Mouse (Mus musculus): ENCODE data around the gene Pon3. TPM values are rescaled to one million over a fixed set of nuclear protein-coding genes. Genes with fewer than 3 reads are reported as not detected.
"Not testable (repeated sequence)": the region's sequence is repeated elsewhere in the genome, so short reads cannot be mapped to it uniquely, and the experiment has no call there.

The Pon3 gene
- polyA plus RNA-seq, 1 experiment from 2014 or later, result 62.9 TPM

DNA sequence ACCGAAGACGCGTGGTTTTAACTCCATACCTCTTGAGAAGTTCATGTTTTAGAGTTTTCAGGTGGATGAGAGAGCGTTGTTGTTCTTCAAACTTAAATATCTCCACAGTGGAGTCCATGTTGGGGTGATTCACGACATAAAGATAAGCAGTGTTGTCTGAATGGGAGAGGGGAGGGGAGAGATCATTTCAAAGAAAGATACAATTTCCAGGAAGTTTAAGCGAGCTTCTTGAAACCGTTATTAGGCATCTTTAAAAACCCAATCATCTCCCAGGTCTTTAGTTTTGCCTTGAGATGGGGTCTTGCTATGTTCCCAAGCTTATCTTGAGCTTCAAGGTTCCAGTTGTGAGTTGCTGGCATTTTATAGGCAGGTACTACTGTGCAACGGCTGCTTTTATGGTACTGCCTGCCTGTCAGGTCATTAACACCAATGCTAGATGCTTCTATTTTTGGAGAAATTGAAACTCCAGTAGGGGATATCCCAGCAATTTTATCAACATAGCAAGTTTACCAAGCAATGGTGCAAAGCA lies 19.2 kb downstream of the Pon3 start:
- WGBS, result 86% methylated on average over 8 of the region's 8 CpGs
- no peak overlapping the region for H3K4me3 ChIP-seq (ENCODE audit: low read depth, low read length)
- no peaks in the 10 kb centered on the region for H3K27me3 ChIP-seq (replicated peaks; ENCODE audit: control insufficient read depth, insufficient read depth, low read length)
- TF ChIP-seq CTCF (IDR thresholded peaks at IDR 0.05; ENCODE audit: low read depth), result no peak
- H3K9me3 ChIP-seq (ENCODE audit: control insufficient read depth), result no peaks in the 10 kb centered on the region
- H3K9ac ChIP-seq (ENCODE audit: low read depth, low read length), result no peak overlapping the region
- 0 out of 2 replicates have a peak, but pooled peaks cover 4% of the 10 kb centered on the region for H3K36me3 ChIP-seq (ENCODE audit: control insufficient read depth, insufficient read depth)
- ATAC-seq, result no peak
- H3K4me2 ChIP-seq (replicated peaks; ENCODE audit: low read depth), result no peak overlapping the region
- no peaks in the 10 kb centered on the region for H3K4me1 ChIP-seq (replicated peaks; ENCODE audit: control insufficient read depth, insufficient read depth, low read length)
- no peak overlapping the region for H3K27ac ChIP-seq (ENCODE audit: low read depth, low read length)

DNA sequence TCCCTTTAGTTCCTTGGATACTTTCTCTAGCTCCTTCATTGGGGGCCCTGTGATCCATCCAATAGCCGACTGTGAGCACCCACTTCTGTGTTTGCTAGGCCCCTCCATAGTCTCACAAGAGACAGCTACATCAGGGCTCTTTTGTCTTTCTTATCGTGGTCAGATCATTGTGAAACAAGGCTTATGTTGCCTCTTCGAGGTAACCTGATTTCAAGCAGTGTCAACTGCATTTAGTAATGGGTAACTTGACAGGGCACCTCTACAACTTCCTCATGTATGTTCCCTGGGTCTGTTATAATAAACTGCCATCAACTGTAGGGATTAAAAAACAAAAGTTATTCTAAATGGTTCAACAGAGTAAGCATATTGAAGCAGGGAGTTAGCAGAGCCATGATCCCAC lies 21.5 kb downstream of the Pon3 start:
- 65% methylated on average over 3 of the region's 3 CpGs for WGBS
- no peak for ATAC-seq
- H3K9ac ChIP-seq (ENCODE audit: low read depth, low read length), result no peak overlapping the region
- no peak overlapping the region for H3K4me3 ChIP-seq (ENCODE audit: low read depth, low read length)
- H3K4me1 ChIP-seq (replicated peaks; ENCODE audit: control insufficient read depth, insufficient read depth, low read length), result no peaks in the 10 kb centered on the region
- no peak for TF ChIP-seq CTCF (IDR thresholded peaks at IDR 0.05; ENCODE audit: low read depth)
- H3K4me2 ChIP-seq (replicated peaks; ENCODE audit: low read depth), result no peak overlapping the region
- H3K9me3 ChIP-seq (ENCODE audit: control insufficient read depth), result no peaks in the 10 kb centered on the region
- peaks cover 10% of the 10 kb centered on the region; the same call in 1 of the 2 replicates for H3K36me3 ChIP-seq (ENCODE audit: control insufficient read depth, insufficient read depth)
- H3K27me3 ChIP-seq (replicated peaks; ENCODE audit: control insufficient read depth, insufficient read depth, low read length), result no peaks in the 10 kb centered on the region
- no peak overlapping the region for H3K27ac ChIP-seq (ENCODE audit: low read depth, low read length)

- no peak overlapping the region for H3K9ac ChIP-seq (ENCODE audit: low read depth, low read length)
- H3K9me3 ChIP-seq (ENCODE audit: control insufficient read depth), result no peaks in the 10 kb centered on the region
- ATAC-seq, result no peak
- no peaks in the 10 kb centered on the region for H3K27me3 ChIP-seq (replicated peaks; ENCODE audit: control insufficient read depth, insufficient read depth, low read length)
- no peaks in the 10 kb centered on the region for H3K4me1 ChIP-seq (replicated peaks; ENCODE audit: control insufficient read depth, insufficient read depth, low read length)
- no peak overlapping the region for H3K4me3 ChIP-seq (ENCODE audit: low read depth, low read length)
- H3K36me3 ChIP-seq (ENCODE audit: control insufficient read depth, insufficient read depth), result peaks cover 7% of the 10 kb centered on the region; the same call in 1 of the 2 replicates
- 83% methylated on average over 1 of the region's 1 CpGs for WGBS
- H3K4me2 ChIP-seq (replicated peaks; ENCODE audit: low read depth), result no peak overlapping the region
- H3K27ac ChIP-seq (ENCODE audit: low read depth, low read length), result no peak overlapping the region
- no peak for TF ChIP-seq CTCF (IDR thresholded peaks at IDR 0.05; ENCODE audit: low read depth)
Observed at GRCm38 (mm10) chr6:5233812-5234211, 22.3 kb downstream of the Pon3 start.

- Histone ChIP-seq H3K4me3 (ENCODE audit: low read depth, low read length) (no peak overlapping the region), H3K36me3 (ENCODE audit: control insufficient read depth, insufficient read depth) (peaks cover 6% of the 10 kb centered on the region; the same call in 1 of the 2 replicates), H3K9ac (ENCODE audit: low read depth, low read length) (no peak overlapping the region), H3K27me3 (replicated peaks; ENCODE audit: control insufficient read depth, insufficient read depth, low read length) (no peaks in the 10 kb centered on the region), H3K9me3 (ENCODE audit: control insufficient read depth) (no peaks in the 10 kb centered on the region), H3K4me2 (replicated peaks; ENCODE audit: low read depth) (no peak overlapping the region), H3K27ac (ENCODE audit: low read depth, low read length) (no peak overlapping the region), H3K4me1 (replicated peaks; ENCODE audit: control insufficient read depth, insufficient read depth, low read length) (no peaks in the 10 kb centered on the region)
- WGBS, result 90% methylated on average over 4 of the region's 4 CpGs
- ATAC-seq, result no peak
- TF ChIP-seq CTCF (IDR thresholded peaks at IDR 0.05; ENCODE audit: low read depth), result no peak
Observed at GRCm38 (mm10) chr6:5232022-5232421, 24.1 kb downstream of the Pon3 start.

- no peak overlapping the region for H3K27ac ChIP-seq (ENCODE audit: low read depth, low read length)
- no peaks in the 10 kb centered on the region for H3K4me1 ChIP-seq (replicated peaks; ENCODE audit: control insufficient read depth, insufficient read depth, low read length)
- H3K27me3 ChIP-seq (replicated peaks; ENCODE audit: control insufficient read depth, insufficient read depth, low read length), result no peaks in the 10 kb centered on the region
- ATAC-seq, result no peak
- H3K9me3 ChIP-seq (ENCODE audit: control insufficient read depth), result no peaks in the 10 kb centered on the region
- H3K4me3 ChIP-seq (ENCODE audit: low read depth, low read length), result no peak overlapping the region
- WGBS, result 88% methylated on average over 5 of the region's 5 CpGs
- no peak for TF ChIP-seq CTCF (IDR thresholded peaks at IDR 0.05; ENCODE audit: low read depth)
- no peak overlapping the region for H3K9ac ChIP-seq (ENCODE audit: low read depth, low read length)
- peaks cover 6% of the 10 kb centered on the region; the same call in 1 of the 2 replicates for H3K36me3 ChIP-seq (ENCODE audit: control insufficient read depth, insufficient read depth)
- no peak overlapping the region for H3K4me2 ChIP-seq (replicated peaks; ENCODE audit: low read depth)
Observed at GRCm38 (mm10) chr6:5230261-5230660, 25.8 kb downstream of the Pon3 start.

- not testable (repeated sequence) for H3K4me1 ChIP-seq (replicated peaks; ENCODE audit: control insufficient read depth, insufficient read depth, low read length); H3K36me3 ChIP-seq (ENCODE audit: control insufficient read depth, insufficient read depth); H3K27me3 ChIP-seq (replicated peaks; ENCODE audit: control insufficient read depth, insufficient read depth, low read length); H3K4me3 ChIP-seq (ENCODE audit: low read depth, low read length); ATAC-seq; H3K4me2 ChIP-seq (replicated peaks; ENCODE audit: low read depth); H3K9me3 ChIP-seq (ENCODE audit: control insufficient read depth); H3K9ac ChIP-seq (ENCODE audit: low read depth, low read length); H3K27ac ChIP-seq (ENCODE audit: low read depth, low read length)
- WGBS, result 92% methylated on average over 2 of the region's 2 CpGs
Observed at GRCm38 (mm10) chr6:5223551-5223950, 32.5 kb downstream of the Pon3 start.

GRCm38 (mm10) chr6:5222080-5222479 lies 34.0 kb downstream of the Pon3 start:
- ATAC-seq, result no peak
- Histone ChIP-seq H3K9ac (ENCODE audit: low read depth, low read length) (no peak overlapping the region), H3K9me3 (ENCODE audit: control insufficient read depth) (no peaks in the 10 kb centered on the region), H3K4me1 (replicated peaks; ENCODE audit: control insufficient read depth, insufficient read depth, low read length) (no peaks in the 10 kb centered on the region), H3K4me3 (ENCODE audit: low read depth, low read length) (no peak overlapping the region), H3K4me2 (replicated peaks; ENCODE audit: low read depth) (no peak overlapping the region), H3K36me3 (ENCODE audit: control insufficient read depth, insufficient read depth) (peaks cover 5% of the 10 kb centered on the region; the same call in 1 of the 2 replicates), H3K27ac (ENCODE audit: low read depth, low read length) (no peak overlapping the region), H3K27me3 (replicated peaks; ENCODE audit: control insufficient read depth, insufficient read depth, low read length) (no peaks in the 10 kb centered on the region)
- TF ChIP-seq CTCF (IDR thresholded peaks at IDR 0.05; ENCODE audit: low read depth), result no peak
- 65% methylated on average over 3 of the region's 3 CpGs for WGBS

Data from intestine, postnatal 0 days (tissue).